Mouse (Mus musculus) liver, adult (tissue): ENCODE data around the gene Rpl3l.

Experiments
- GATA4 ChIP-seq: IDR thresholded peaks from 2 replicates; pipeline ENCODE4 v1.6.1; 2014; ENCODE audit warnings: mild to moderate bottlenecking, low read length; ENCODE audit not compliant: insufficient replicate concordance

Gene Rpl3l

DNA sequence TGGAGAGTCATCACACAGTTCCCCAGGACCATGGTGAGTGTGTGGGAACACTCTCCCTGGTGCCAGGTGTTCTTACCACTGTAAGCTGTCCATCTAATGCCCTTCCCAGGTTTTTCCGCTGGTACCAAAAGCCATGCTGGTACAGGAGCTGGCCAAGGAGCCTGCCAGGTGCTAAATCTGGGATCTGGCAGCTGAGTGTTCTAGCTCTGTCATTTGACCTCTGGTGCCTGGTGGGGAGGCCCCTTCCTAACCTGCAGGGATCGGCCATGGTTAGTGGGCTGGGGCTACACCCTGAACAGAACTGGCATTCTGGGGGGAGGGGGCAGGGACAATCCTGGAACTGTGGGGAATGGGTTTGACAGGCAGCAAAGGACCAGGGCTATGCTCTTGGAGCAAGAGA is at the start of gene Rpl3l:
Gene Rpl3l, plus strand, starts transcription at position 203 of the 400 bp plus-strand sequence.
- no peak for TF ChIP-seq GATA4

- no peak for TF ChIP-seq GATA4
Observed at GRCm38 (mm10) chr17:24686514-24686913, 41.1 kb upstream of the Rpl3l start.

- no peak for TF ChIP-seq GATA4
Observed at GRCm38 (mm10) chr17:24687146-24687595, 40.4 kb upstream of the Rpl3l start.

DNA sequence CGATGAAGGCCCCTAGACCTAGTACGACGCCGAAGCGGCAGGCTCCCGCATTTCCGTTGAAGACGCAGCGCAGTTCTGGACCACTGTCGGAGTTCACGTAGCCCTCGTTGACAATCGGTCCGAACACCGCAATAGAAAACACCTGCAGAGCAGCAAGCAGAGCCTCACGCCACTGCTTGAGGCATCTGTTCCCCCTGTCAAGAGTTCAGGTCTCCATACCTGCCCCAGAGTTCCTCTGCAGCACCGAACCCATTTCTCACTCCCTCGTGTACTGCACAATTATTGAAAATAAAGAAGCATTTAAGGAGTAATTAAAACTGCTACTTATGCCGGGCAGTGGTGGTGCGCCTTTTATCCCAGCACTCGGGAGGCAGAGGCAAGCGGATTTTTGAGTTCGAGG is 40.0 kb upstream of the Rpl3l start:
- TF ChIP-seq GATA4: no peak

GRCm38 (mm10) chr17:24689251-24690081 is 38.2 kb upstream of the Rpl3l start, which contains the start of gene Syngr3:
TSS of gene Syngr3 (minus strand) at chr17:24689955.
- TF ChIP-seq GATA4: no peak

GRCm38 (mm10) chr17:24692385-24692784 is 35.2 kb upstream of the Rpl3l start:
- TF ChIP-seq GATA4: no peak

DNA sequence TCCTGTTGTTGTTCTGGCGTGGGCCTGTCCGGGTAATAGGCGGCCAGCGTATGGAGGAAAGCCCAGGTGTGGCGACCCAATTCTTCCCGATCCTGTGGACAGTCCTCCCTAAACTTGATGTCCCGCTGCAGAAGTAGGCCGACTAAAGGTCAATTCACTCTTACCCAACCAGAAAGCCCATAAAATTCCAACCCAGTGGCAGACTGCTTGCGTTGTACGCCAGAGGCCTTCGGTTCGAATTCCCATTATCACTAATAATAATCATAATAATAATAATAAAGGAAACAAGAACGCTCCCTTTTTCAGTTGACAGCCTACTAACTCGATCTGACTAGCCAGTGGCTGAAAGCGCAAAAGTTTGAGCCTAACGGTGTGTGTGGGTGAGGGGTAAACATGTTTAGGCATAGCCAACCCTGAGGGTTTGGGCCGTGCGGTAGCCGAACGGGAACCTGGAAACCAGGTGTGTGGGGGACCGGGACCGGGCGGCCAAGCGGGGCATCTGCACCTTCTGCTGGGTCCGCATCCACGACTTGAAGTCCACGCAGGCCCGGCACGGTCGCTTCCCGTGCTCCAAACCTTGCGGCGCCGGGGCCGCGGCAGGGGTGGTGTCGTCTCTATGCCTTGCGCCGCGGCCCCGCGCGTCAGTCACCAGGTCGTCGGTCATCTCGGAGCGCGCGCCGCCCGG is 32.2 kb upstream of the Rpl3l start:
- TF ChIP-seq GATA4: no peak

- no peak for TF ChIP-seq GATA4
Observed at GRCm38 (mm10) chr17:24696011-24696697, 31.5 kb upstream of the Rpl3l start, which contains the start of the genes Gfer and Noxo1. TSS of gene Gfer (minus strand) at chr17:24696156. TSS of gene Noxo1 (plus strand) at chr17:24696234.

- TF ChIP-seq GATA4: no peak
Observed at GRCm38 (mm10) chr17:24697985-24698384, 29.6 kb upstream of the Rpl3l start.

DNA sequence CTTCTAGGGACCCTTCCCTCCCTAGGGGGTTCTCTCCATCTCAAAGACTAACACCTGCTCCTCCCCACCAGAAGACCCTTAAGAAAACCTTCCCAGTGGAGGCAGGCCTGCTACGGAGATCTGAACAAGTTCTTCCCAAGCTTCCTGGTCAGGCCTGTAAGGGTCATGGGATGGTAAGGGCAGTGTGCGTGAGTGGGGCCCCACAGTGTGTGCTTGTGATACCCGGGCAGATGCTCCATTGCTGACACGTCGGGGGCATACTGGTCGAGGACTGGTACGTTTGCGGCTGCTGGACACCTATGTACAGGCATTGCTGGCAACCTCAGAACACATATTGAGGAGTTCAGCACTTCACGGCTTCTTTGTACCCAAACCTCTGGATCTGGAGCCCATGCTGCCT is 28.9 kb upstream of the Rpl3l start:
- TF ChIP-seq GATA4: no peak

DNA sequence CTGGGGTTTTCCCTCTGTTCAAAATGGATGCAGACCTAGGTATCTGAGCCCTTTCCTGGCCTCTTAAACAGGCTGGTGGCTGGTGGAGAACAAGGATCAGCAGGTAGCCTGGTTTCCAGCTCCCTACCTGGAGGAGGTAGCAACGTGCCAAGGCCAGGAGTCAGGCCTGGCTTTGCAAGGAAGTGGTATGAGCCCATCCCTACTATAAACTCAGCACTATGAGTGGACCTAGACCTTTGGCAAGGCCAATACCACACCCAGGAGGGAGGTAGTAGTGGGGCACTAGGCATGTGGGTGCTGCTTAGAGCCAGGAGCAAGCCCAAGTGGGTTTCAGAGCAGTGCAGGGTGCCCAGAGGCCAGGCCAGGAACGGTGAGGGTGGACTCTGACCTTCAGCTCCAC is 28.1 kb upstream of the Rpl3l start:
- TF ChIP-seq GATA4: no peak

- TF ChIP-seq GATA4: no peak
Observed at GRCm38 (mm10) chr17:24701251-24701650, 26.4 kb upstream of the Rpl3l start.

- TF ChIP-seq GATA4: no peak
Observed at GRCm38 (mm10) chr17:24705821-24706220, 21.8 kb upstream of the Rpl3l start.

- TF ChIP-seq GATA4: peak; percentile 11; the same call in 1 of the 2 replicates
Observed at GRCm38 (mm10) chr17:24706982-24707800, 20.4 kb upstream of the Rpl3l start, which contains the start of gene Tbl3. TSS of gene Tbl3 (minus strand) at chr17:24707660.
